16 mouse cellular contexts compared by ENCODE assay signal in genomic region chr5:99128628-99129027, GRCm38 (mm10).
DNase-seq lines count a peak whose midpoint lies in the region; ATAC-seq and TF ChIP-seq lines count a peak whose summit lies in the region.
"Had no signal": no experiment of that assay in that cellular context is flagged by ENCODE, and none has a peak within 500 bp of the region (broad histone marks: within the 10 kb centered on the region; RNA-seq: fewer than 3 reads in every experiment).

No protein-coding gene starts in this region.

- TF ChIP-seq CTCF in brain, embryonic 14.5 days (IDR thresholded peaks at IDR 0.05; ENCODE audit: borderline replicate concordance, extremely low read depth, insufficient read depth, insufficient read length), result no peak

- H3K9ac ChIP-seq in kidney, embryonic 14.5 days (ENCODE audit: low read depth, low read length), result no peak overlapping the region
- H3K9ac ChIP-seq: midbrain, embryonic 13.5 days had no signal

- no peaks in the 10 kb centered on the region for H3K9me3 ChIP-seq in kidney, embryonic 14.5 days (ENCODE audit: control insufficient read depth, low read length)
- H3K9me3 ChIP-seq: midbrain, embryonic 13.5 days had no signal

- no peak overlapping the region for H3K27ac ChIP-seq in kidney, embryonic 14.5 days (ENCODE audit: low read depth, low read length)
- H3K27ac ChIP-seq: midbrain, embryonic 13.5 days had no signal

- TF ChIP-seq POLR2A in brain, embryonic 14.5 days (IDR thresholded peaks at IDR 0.05; ENCODE audit: borderline replicate concordance, extremely low read depth, insufficient read depth, insufficient read length, poor library complexity, severe bottlenecking), result no peak

- peak; percentile 38 for DNase-seq in Muller cell, postnatal 12 days (ENCODE audit: inconsistent ontology term)
- peak; percentile 72 for DNase-seq in brain, embryonic 14.5 days (ENCODE audit: low read depth)
- peak; percentile 58 for DNase-seq in retina, postnatal 1 day
- DNase-seq in cerebellum, postnatal 36 days, result no peak
- DNase-seq in right cerebral cortex, postnatal 4 days, result no peak
- no peak for DNase-seq in spleen, postnatal 14 days (ENCODE audit: low spot score in 2 of 2)
- DNase-seq: adrenal gland, postnatal 25 days; gastrocnemius, postnatal 14 days; heart, postnatal 10 days; lung, postnatal 14 days; thymus, postnatal 36 days had no signal

- no peaks in the 10 kb centered on the region for H3K36me3 ChIP-seq in kidney, embryonic 14.5 days (ENCODE audit: control insufficient read depth, insufficient read depth, low read length)
- H3K36me3 ChIP-seq: midbrain, embryonic 13.5 days had no signal

- 25% methylated on average over 6 of the region's 6 CpGs for WGBS in kidney, embryonic 14.5 days

- peak; percentile 78; the same call in 1 of the 2 replicates for ATAC-seq in kidney, embryonic 14.5 days (ENCODE audit: low FRiP score, low TSS enrichment)
- no peak for ATAC-seq in megakaryocyte progenitor cell, adult 5-6 weeks (replicated peaks; ENCODE audit: poor library complexity)
- ATAC-seq: CD4-positive, CD25-positive, alpha-beta regulatory T cell, adult 4 months; hindbrain, embryonic 16.5 days; midbrain, embryonic 13.5 days had no signal

- no peaks in the 10 kb centered on the region for H3K27me3 ChIP-seq in kidney, embryonic 14.5 days (ENCODE audit: control insufficient read depth, insufficient read depth, low read length)
- H3K27me3 ChIP-seq: midbrain, embryonic 13.5 days had no signal

- no peak overlapping the region for H3K4me2 ChIP-seq in kidney, embryonic 14.5 days (replicated peaks; ENCODE audit: low read depth, low read length)
- H3K4me2 ChIP-seq: midbrain, embryonic 13.5 days had no signal

- 0 out of 2 replicates have a peak, but pooled peaks cover 5% of the 10 kb centered on the region for H3K4me1 ChIP-seq in kidney, embryonic 14.5 days (ENCODE audit: control insufficient read depth, insufficient read depth, low read length)

- no peak overlapping the region for H3K4me3 ChIP-seq in kidney, embryonic 14.5 days (ENCODE audit: low read length)
- H3K4me3 ChIP-seq: midbrain, embryonic 13.5 days had no signal

Comparison
In these comparisons a context has a peak if more than half of its experiments do, and no peak if none do; other contexts are left out.
1. DNase-seq: peak in Muller cell, postnatal 12 days (single experiment), brain, embryonic 14.5 days (single experiment) and retina, postnatal 1 day (single experiment); none in cerebellum, postnatal 36 days (0 of 2), right cerebral cortex, postnatal 4 days (single experiment) and spleen, postnatal 14 days (0 of 2).